Mouse (Mus musculus) layer of hippocampus, adult 11-12 months (tissue): ENCODE data around the gene Dysf.

Experiments used
- DNase-seq: peaks from one replicate; pipeline ENCODE4 v3.0.0; 2022; ENCODE audit warnings: low spot score

Dysf gene

GRCm38 (mm10) chr6:84168571-84168970 lies 160.2 kb downstream of the Dysf start:
- no peak for DNase-seq

- DNase-seq: no peak
Observed at GRCm38 (mm10) chr6:84173626-84174025, 165.2 kb downstream of the Dysf start.

GRCm38 (mm10) chr6:84178776-84179405 lies 170.5 kb downstream of the Dysf start:
- DNase-seq: no peak

GRCm38 (mm10) chr6:84181452-84181851 lies 173.1 kb downstream of the Dysf start:
- no peak for DNase-seq

GRCm38 (mm10) chr6:84191656-84192250 lies 183.4 kb downstream of the Dysf start:
- no peak for DNase-seq

- DNase-seq: no peak
Observed at GRCm38 (mm10) chr6:84196511-84196910, 188.1 kb downstream of the Dysf start.

GRCm38 (mm10) chr6:84197811-84198213 lies 189.4 kb downstream of the Dysf start:
- DNase-seq: no peak

- DNase-seq: no peak
Observed at GRCm38 (mm10) chr6:84201721-84202490, 193.5 kb downstream of the Dysf start.

- DNase-seq: no peak
Observed at GRCm38 (mm10) chr6:84205611-84206010, 197.2 kb downstream of the Dysf start.

- DNase-seq: no peak
Observed at GRCm38 (mm10) chr6:84208589-84208988, 200.2 kb downstream of the Dysf start.

- DNase-seq: no peak
Observed at GRCm38 (mm10) chr6:84209736-84210434, 201.5 kb downstream of the Dysf start.

GRCm38 (mm10) chr6:84211473-84211872 lies 203.1 kb downstream of the Dysf start:
- no peak for DNase-seq

- no peak for DNase-seq
Observed at GRCm38 (mm10) chr6:84213101-84213500, 204.7 kb downstream of the Dysf start.

GRCm38 (mm10) chr6:84217216-84217933 lies 209.0 kb downstream of the Dysf start:
- DNase-seq: no peak

- DNase-seq: no peak
Observed at GRCm38 (mm10) chr6:84219119-84219518, 210.7 kb downstream of the Dysf start.

- DNase-seq: no peak
Observed at GRCm38 (mm10) chr6:84224861-84225260, 216.5 kb downstream of the Dysf start.

GRCm38 (mm10) chr6:84225587-84225986 lies 217.2 kb downstream of the Dysf start:
- DNase-seq: peak; percentile 73

GRCm38 (mm10) chr6:84228196-84228595 lies 219.8 kb downstream of the Dysf start:
- DNase-seq: no peak

GRCm38 (mm10) chr6:84228786-84229185 lies 220.4 kb downstream of the Dysf start:
- DNase-seq: no peak

GRCm38 (mm10) chr6:84229739-84230138 lies 221.3 kb downstream of the Dysf start:
- no peak for DNase-seq

- no peak for DNase-seq
Observed at GRCm38 (mm10) chr6:84231108-84231507, 222.7 kb downstream of the Dysf start.
